In genomic region chr13:8962266-8962665, GRCm38 (mm10) we compare ENCODE assay signal across 20 mouse cellular contexts. TPM values are rescaled to one million over a fixed set of nuclear protein-coding genes. Genes with fewer than 3 reads are reported as not detected.
"Had no signal": no experiment of that assay in that cellular context is flagged by ENCODE, and none has a peak within 500 bp of the region (broad histone marks: within the 10 kb centered on the region; RNA-seq: fewer than 3 reads in every experiment).

No protein-coding gene starts in this region.

RNA-seq across cellular contexts. Expression of gene Idi2, which starts 9.6 kb away (rescaled TPM):
- total RNA-seq: layer of hippocampus, adult 18-20 months; layer of hippocampus, postnatal 25 days; left cerebral cortex, adult 18-20 months; left cerebral cortex, postnatal 36 days; megakaryocyte progenitor cell, adult 5-6 weeks had no signal
- polyA plus RNA-seq: kidney, embryonic 16.5 days; liver, embryonic 14.5 days; liver, postnatal 0 days; lung, embryonic 14.5 days; midbrain, embryonic 12.5 days; midbrain, embryonic 15.5 days; neural tube, embryonic 15.5 days; stomach, embryonic 14.5 days; stomach, postnatal 0 days had no signal

RNA-seq across cellular contexts. Expression of gene Gm9745, which starts 14.2 kb away (rescaled TPM):
- total RNA-seq: layer of hippocampus, adult 18-20 months; layer of hippocampus, postnatal 25 days; left cerebral cortex, adult 18-20 months; left cerebral cortex, postnatal 10 days; megakaryocyte progenitor cell, adult 5-6 weeks had no signal
- polyA plus RNA-seq: kidney, embryonic 16.5 days; limb, embryonic 11.5 days; limb, embryonic 15.5 days; liver, embryonic 11.5 days; liver, embryonic 14.5 days; liver, postnatal 0 days; lung, embryonic 14.5 days; midbrain, embryonic 12.5 days; midbrain, embryonic 15.5 days; neural tube, embryonic 12.5 days; neural tube, embryonic 15.5 days; stomach, embryonic 14.5 days; stomach, postnatal 0 days; thymus, adult 2 months had no signal
